Mouse (Mus musculus): Measurements from ENCODE around the gene 1700011M02Rik. TPM values are rescaled to one million over a fixed set of nuclear protein-coding genes. Genes with fewer than 3 reads are reported as not detected.
"Not testable (repeated sequence)": the region's sequence is repeated elsewhere in the genome, so short reads cannot be mapped to it uniquely, and the experiment has no call there.

1700011M02Rik gene
- not detected for total RNA-seq (2022)

- DNase-seq (ENCODE audit: low spot score in 2 of 2) = not testable (repeated sequence)
Measured at GRCm38 (mm10) chrX:102908587-102908986, at the start of gene 1700011M02Rik, which contains the start of gene Dmrtc1a. Gene 1700011M02Rik (plus strand): TSS chrX:102908905. Gene Dmrtc1a (minus strand): TSS chrX:102908687.

- no peak for DNase-seq (ENCODE audit: low spot score in 2 of 2)
Measured at GRCm38 (mm10) chrX:102867871-102868270, 40.8 kb upstream of the 1700011M02Rik start, which contains the start of gene 1700031F05Rik. Gene 1700031F05Rik (minus strand): TSS chrX:102867971.

- not testable (repeated sequence) for DNase-seq (ENCODE audit: low spot score in 2 of 2)
Measured at GRCm38 (mm10) chrX:102914823-102915222, 6.1 kb downstream of the 1700011M02Rik start.

GRCm38 (mm10) chrX:102926707-102927106, 18.0 kb downstream of the 1700011M02Rik start:
- DNase-seq (ENCODE audit: low spot score in 2 of 2) = not testable (repeated sequence)

- not testable (repeated sequence) for DNase-seq (ENCODE audit: low spot score in 2 of 2)
Measured at GRCm38 (mm10) chrX:102928072-102928471, 19.4 kb downstream of the 1700011M02Rik start, which contains the start of gene 1700018G05Rik. Gene 1700018G05Rik (plus strand): TSS chrX:102928372.

- DNase-seq (ENCODE audit: low spot score in 2 of 2) = no peak
Measured at GRCm38 (mm10) chrX:102932992-102933570, 24.4 kb downstream of the 1700011M02Rik start.

GRCm38 (mm10) chrX:102933571-102934394, 25.1 kb downstream of the 1700011M02Rik start:
- DNase-seq (ENCODE audit: low spot score in 2 of 2) = no peak

GRCm38 (mm10) chrX:102934395-102934764, 25.7 kb downstream of the 1700011M02Rik start:
- DNase-seq (ENCODE audit: low spot score in 2 of 2) = no peak

GRCm38 (mm10) chrX:102936743-102937142, 28.0 kb downstream of the 1700011M02Rik start:
- no peak for DNase-seq (ENCODE audit: low spot score in 2 of 2)

GRCm38 (mm10) chrX:102950136-102950535, 41.4 kb downstream of the 1700011M02Rik start:
- not testable (repeated sequence) for DNase-seq (ENCODE audit: low spot score in 2 of 2)

- DNase-seq (ENCODE audit: low spot score in 2 of 2) = no peak
Measured at GRCm38 (mm10) chrX:102958917-102959316, 50.2 kb downstream of the 1700011M02Rik start.

Other genes starting within 250 kb of the 1700011M02Rik start
- not detected for gene Gm3880, start 221.9 kb upstream of the 1700011M02Rik start, total RNA-seq (2022)
- not detected for gene Gm9112, start 201.3 kb upstream of the 1700011M02Rik start, total RNA-seq (2022)
- gene Dmrtc1b, start 201.0 kb upstream of the 1700011M02Rik start, total RNA-seq (2022) = not detected
- not detected for gene Dmrtc1c1, start 105.9 kb upstream of the 1700011M02Rik start, total RNA-seq (2022)
- gene Dmrtc1c2, start 54.3 kb upstream of the 1700011M02Rik start, total RNA-seq (2022) = not detected
- not detected for gene 1700031F05Rik, start 40.9 kb upstream of the 1700011M02Rik start, total RNA-seq (2022)
- not detected for gene Dmrtc1a, start 218 bp upstream of the 1700011M02Rik start, total RNA-seq (2022)
- gene 1700018G05Rik, start 19.5 kb downstream of the 1700011M02Rik start, total RNA-seq (2022) = not detected